ENCODE assay signal across 8 mouse cellular contexts in the genomic region with DNA sequence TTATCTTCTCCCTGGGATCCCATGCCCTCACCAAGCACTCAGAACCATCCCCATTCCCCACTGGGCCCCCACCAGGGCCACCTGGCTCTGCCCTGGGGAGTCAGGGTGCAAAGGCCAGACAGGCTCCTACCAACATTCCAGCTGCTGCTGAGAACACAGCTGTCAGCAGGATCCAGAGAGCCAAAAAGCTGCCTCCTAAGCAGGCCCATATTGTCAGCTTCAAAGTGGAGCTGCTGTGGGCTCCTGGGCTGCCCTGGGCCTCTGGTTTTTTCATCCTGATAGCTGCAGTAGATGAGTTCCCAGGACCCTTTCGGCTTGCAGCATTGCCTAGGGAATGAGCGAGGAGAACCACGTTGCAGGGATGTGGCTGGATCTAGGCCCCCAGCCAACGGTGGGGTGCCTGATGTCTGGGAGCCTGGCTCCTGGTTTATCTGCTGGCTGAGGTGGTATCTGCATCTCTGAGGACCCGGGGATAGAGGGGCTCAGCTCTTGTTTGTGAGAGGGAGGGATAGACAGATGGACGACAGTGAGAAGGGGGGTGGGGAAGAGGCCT. TPM values are rescaled to one million over a fixed set of nuclear protein-coding genes. Genes with fewer than 3 reads are reported as not detected.
A peak's percentile ranks its signal among the peaks of the same experiment; 100 is the strongest.
DNase-seq lines count a peak whose midpoint lies in the region; ATAC-seq and TF ChIP-seq lines count a peak whose summit lies in the region.

No protein-coding gene starts in this region.

- H3K36me3 ChIP-seq in embryonic facial prominence, embryonic 13.5 days: no peaks in the 10 kb centered on the region
- H3K36me3 ChIP-seq in hindbrain, postnatal 0 days (ENCODE audit: insufficient read depth, low read length): no peaks in the 10 kb centered on the region
- H3K36me3 ChIP-seq in liver, embryonic 13.5 days: no peaks in the 10 kb centered on the region

- no peak for TF ChIP-seq CTCF in hindbrain, postnatal 0 days (IDR thresholded peaks at IDR 0.05; ENCODE audit: low read depth)

- ATAC-seq in embryonic facial prominence, embryonic 13.5 days (ENCODE audit: insufficient number of reproducible peaks, insufficient read depth, low FRiP score, low TSS enrichment, low read depth): no peak
- ATAC-seq in hindbrain, postnatal 0 days: no peak
- no peak for ATAC-seq in liver, embryonic 13.5 days (ENCODE audit: low read depth)

- no peak overlapping the region for H3K4me2 ChIP-seq in embryonic facial prominence, embryonic 13.5 days
- H3K4me2 ChIP-seq in hindbrain, postnatal 0 days (ENCODE audit: low read depth, low read length): no peak overlapping the region
- H3K4me2 ChIP-seq in liver, embryonic 13.5 days: no peak overlapping the region

- H3K4me1 ChIP-seq in embryonic facial prominence, embryonic 13.5 days: peaks cover 65% of the 10 kb centered on the region
- peaks cover 44% of the 10 kb centered on the region for H3K4me1 ChIP-seq in hindbrain, postnatal 0 days (ENCODE audit: insufficient read depth, low read length)
- peaks cover 51% of the 10 kb centered on the region for H3K4me1 ChIP-seq in liver, embryonic 13.5 days (replicated peaks)

- H3K27me3 ChIP-seq in embryonic facial prominence, embryonic 13.5 days: no peaks in the 10 kb centered on the region
- no peaks in the 10 kb centered on the region for H3K27me3 ChIP-seq in hindbrain, postnatal 0 days (ENCODE audit: insufficient read depth, low read length)
- peaks cover 62% of the 10 kb centered on the region for H3K27me3 ChIP-seq in liver, embryonic 13.5 days

- no peak overlapping the region for H3K4me3 ChIP-seq in embryonic facial prominence, embryonic 13.5 days
- no peak overlapping the region for H3K4me3 ChIP-seq in hindbrain, postnatal 0 days (ENCODE audit: low read length)
- no peak overlapping the region for H3K4me3 ChIP-seq in liver, embryonic 13.5 days (replicated peaks)

- peak overlapping the region; percentile 44; the same call in 1 of the 2 replicates for H3K9ac ChIP-seq in embryonic facial prominence, embryonic 13.5 days
- H3K9ac ChIP-seq in hindbrain, postnatal 0 days (replicated peaks; ENCODE audit: low read length): no peak overlapping the region
- no peak overlapping the region for H3K9ac ChIP-seq in liver, embryonic 13.5 days

- H3K9me3 ChIP-seq in embryonic facial prominence, embryonic 13.5 days: no peaks in the 10 kb centered on the region
- no peaks in the 10 kb centered on the region for H3K9me3 ChIP-seq in hindbrain, postnatal 0 days (ENCODE audit: low read length)
- no peaks in the 10 kb centered on the region for H3K9me3 ChIP-seq in liver, embryonic 13.5 days (replicated peaks)

- H3K27ac ChIP-seq in embryonic facial prominence, embryonic 13.5 days: peak overlapping the region; percentile 75
- peak overlapping the region; percentile 41; the same call in 1 of the 2 replicates for H3K27ac ChIP-seq in hindbrain, postnatal 0 days
- peak overlapping the region; percentile 37 for H3K27ac ChIP-seq in liver, embryonic 13.5 days

- WGBS in embryonic facial prominence, embryonic 13.5 days: 20% methylated on average over 6 of the region's 6 CpGs
- WGBS in hindbrain, postnatal 0 days: 13% methylated on average over 6 of the region's 6 CpGs
- 20% methylated on average over 6 of the region's 6 CpGs for WGBS in liver, embryonic 13.5 days (ENCODE audit: insufficient replicate concordance)

- DNase-seq in adrenal gland, adult 2 months: peak; percentile 62
- DNase-seq in adrenal gland, postnatal 36 days: no peak
- no peak for DNase-seq in hindbrain, postnatal 0 days (ENCODE audit: low spot score)
- no peak for DNase-seq in liver, embryonic 13.5 days
- DNase-seq in urinary bladder, postnatal 4 days (ENCODE audit: low spot score in 2 of 2): no peak
- DNase-seq in ovary, postnatal 14 days (ENCODE audit: low spot score): no peak
- no peak for DNase-seq in adrenal gland, postnatal 14 days

RNA-seq across cellular contexts. Expression of gene Wasf2, which starts 36.7 kb away (rescaled TPM):
- total RNA-seq in adrenal gland, adult 2 months (2021): 100 to 1,000 TPM in 1 of 2 experiments, 10 to 100 TPM in 1; 99.4 to 130 TPM
- polyA plus RNA-seq in adrenal gland, adult 2 months (2012; rRNA removed): 43.2 and 57.0 TPM in 2 replicates
- 100 to 1,000 TPM; 122 to 132 TPM for total RNA-seq in adrenal gland, postnatal 36 days (2021)
- 118 and 142 TPM in 2 replicates for polyA plus RNA-seq in embryonic facial prominence, embryonic 13.5 days (2015; fragmentation: Nextera tagmentation; extraction: Ambion mirVana)
- total RNA-seq in hindbrain, postnatal 0 days (2014; rRNA removed): 14.1 and 14.7 TPM in 2 replicates
- 27.5 and 32.3 TPM in 2 replicates for polyA plus RNA-seq in hindbrain, postnatal 0 days (2015; fragmentation: Nextera tagmentation; extraction: Ambion mirVana)
- 52.3 and 54.0 TPM in 2 replicates for polyA plus RNA-seq in liver, embryonic 13.5 days (2015; fragmentation: Nextera tagmentation; extraction: Ambion mirVana)
- 117 and 150 TPM in 2 replicates for total RNA-seq in adrenal gland, postnatal 14 days (2021)
